Mouse (Mus musculus) small intestine, adult 10 weeks (tissue): ENCODE measurements around the gene Tmem102. TPM values are rescaled to one million over a fixed set of nuclear protein-coding genes. Genes with fewer than 3 reads are reported as not detected.

Experiments used
- polyA plus RNA-seq: library from polyadenylated mRNA; stranded (reverse); fragments of 350-450 nt; fragmentation: Illumina TruSeq; extraction: RNeasy Lipid Tissue Mini Kit (QIAGEN cat#74804); gene quantifications from one replicate; pipeline ENCODE4 v1.2.3, GENCODE M21; 2014; ENCODE audit warnings: low replicate concordance

The Tmem102 gene
- polyA plus RNA-seq = 10.2 TPM

GRCm38 (mm10) chr11:69804972-69805909 lies at the start of gene Tmem102:
Gene Tmem102, minus strand, starts transcription at chr11:69805624.

DNA sequence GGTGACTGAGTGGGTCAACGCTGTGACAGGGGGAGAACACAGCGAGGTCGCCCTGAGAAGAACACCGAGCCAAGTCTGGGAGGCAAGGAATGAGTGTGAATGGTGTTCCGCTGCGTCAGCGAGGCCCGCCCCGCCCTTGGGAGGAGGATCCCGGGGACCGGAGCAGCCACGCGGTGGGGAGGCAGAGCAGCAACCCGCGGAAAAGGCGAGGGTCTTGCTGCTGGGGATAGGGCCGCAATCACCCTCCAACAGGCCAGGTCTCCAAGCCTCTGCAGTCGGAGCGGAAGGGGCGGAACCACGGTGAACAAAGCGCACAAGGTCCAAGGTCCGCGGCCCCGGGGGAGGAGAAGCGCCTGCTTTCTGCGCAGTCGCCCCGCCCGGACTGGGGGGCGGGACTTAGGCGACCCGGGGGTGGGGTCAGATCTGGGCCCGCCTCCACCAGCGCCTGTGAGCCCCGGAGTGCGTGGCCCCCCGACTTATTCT lies 40.8 kb upstream of the Tmem102 start, which contains the start of gene Plscr3:
Plscr3 (plus strand) TSS at position 179 of the 483 bp plus-strand sequence.

DNA sequence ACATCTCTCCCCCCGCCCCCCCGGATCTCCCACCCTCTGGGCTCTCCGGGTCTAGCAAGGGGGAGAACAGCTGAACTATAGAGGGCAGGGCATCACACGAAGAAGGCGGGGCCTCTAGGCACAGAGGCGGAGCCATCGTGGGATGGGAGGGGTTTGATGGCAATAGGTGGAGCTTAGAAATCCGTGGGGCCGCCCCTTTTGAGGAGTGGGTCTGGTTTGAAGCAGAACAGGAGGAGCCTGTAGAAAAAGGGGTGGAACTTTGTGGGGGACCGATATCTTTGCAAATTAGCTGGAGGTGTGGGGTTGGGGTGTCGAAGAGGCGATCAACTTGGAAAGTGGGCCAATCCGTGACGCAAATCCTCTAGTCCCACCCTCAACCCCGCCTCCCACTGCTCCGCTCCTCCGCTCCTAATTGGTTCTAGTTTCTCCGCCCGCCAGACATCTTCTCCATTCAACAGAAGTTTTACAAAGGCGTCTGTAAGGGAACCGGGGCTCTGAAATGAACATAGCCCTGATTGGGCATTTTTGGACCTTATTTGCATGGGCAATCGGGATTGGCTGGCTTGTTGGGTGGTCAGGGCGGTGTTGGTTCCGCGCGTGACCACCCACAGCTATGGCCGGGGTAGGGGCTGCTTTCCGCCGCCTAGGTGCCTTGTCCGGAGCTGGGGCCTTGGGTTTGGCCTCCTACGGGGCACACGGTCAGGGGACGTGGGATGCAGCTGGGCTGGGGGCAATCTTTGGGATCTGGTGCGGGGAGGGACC lies 32.7 kb upstream of the Tmem102 start, which contains the start of gene Tmem256:
Tmem256 (plus strand) TSS at position 563 of the 762 bp plus-strand sequence.

DNA sequence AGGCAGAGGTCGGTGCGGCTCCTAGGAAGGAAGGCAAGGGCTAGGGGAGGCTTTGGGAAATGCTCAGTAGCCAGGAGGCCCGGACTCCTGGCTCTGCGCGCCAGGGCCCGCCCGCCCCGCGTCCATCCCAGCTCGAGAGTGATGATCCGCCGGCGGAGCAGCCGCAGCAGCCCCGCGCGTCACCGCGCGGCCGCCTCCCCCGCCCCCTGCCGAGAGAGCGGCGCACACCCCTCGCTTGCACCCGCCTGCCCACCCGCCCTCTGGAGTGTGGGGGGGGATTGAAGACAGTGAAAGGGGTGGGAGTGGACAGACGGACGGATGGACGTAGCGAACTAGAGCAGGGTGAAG lies 32.2 kb upstream of the Tmem102 start, which contains the start of gene Nlgn2:
Nlgn2 (minus strand) TSS at position 181 of the 348 bp plus-strand sequence.

GRCm38 (mm10) chr11:69822080-69822479 lies 16.7 kb upstream of the Tmem102 start, which contains the start of gene Spem1:
Gene Spem1, minus strand, starts transcription at chr11:69822180.

GRCm38 (mm10) chr11:69818365-69818764 lies 12.9 kb upstream of the Tmem102 start, which contains the start of gene Spem2:
Gene Spem2, minus strand, starts transcription at chr11:69818465.

GRCm38 (mm10) chr11:69815155-69815554 lies 9.7 kb upstream of the Tmem102 start, which contains the start of gene Gm39566:
Gene Gm39566, minus strand, starts transcription at chr11:69815298.

GRCm38 (mm10) chr11:69801379-69801977 lies 3.9 kb downstream of the Tmem102 start, which contains the start of gene Fgf11:
Gene Fgf11, minus strand, starts transcription at chr11:69801857.

GRCm38 (mm10) chr11:69795168-69795982 lies 10.0 kb downstream of the Tmem102 start, which contains the start of gene Chrnb1:
Gene Chrnb1, minus strand, starts transcription at chr11:69795943.

GRCm38 (mm10) chr11:69765221-69766125 lies 40.0 kb downstream of the Tmem102 start, which contains the start of gene Zbtb4:
Gene Zbtb4, plus strand, starts transcription at chr11:69765912.

DNA sequence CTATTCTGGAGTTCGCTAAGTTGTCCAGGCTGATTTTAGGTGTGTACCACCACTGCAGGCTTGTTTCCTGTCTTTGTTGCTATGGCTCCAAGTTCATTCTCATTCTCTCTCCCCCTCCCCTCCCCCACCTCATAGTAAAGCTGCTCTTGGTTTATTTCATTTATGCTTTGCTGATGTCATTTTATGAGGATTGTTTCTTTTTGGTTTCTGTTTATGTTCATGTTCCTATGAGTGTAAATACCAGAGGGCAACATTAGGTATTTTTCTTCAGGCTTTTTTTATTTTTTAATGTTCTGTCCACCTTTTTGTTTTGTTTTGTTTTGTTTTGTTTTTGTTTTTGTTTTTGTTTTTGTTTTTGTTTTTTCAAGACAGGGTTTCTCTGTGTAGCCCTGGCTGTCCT lies 43.6 kb downstream of the Tmem102 start, which contains the start of gene Slc35g3:
Slc35g3 (minus strand) TSS at position 101 of the 400 bp plus-strand sequence.

DNA sequence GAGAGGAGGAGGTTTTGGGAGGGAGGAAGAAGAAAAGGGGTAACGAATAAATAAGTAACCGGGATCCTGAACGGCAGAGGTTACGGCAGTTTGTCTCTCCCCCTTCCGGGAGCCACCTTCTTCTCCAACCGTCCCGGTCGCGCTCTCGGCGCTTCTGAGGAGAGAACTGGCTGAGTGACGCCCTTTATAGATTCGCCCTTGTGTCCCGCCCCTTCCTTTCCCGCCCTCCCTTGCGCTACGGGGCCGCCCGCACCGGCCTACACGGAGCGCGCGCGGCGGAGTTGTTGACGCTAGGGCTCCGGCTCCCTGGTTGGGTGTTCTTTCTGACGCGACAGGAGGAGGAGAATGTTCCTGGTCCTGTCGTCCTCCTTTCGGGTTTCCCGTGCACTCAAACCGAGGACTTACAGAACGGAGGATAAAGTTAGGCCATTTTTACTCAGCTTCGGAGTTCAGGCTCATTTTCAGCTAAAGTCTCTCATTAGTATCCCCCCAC lies 46.9 kb downstream of the Tmem102 start, which contains the start of gene Polr2a:
Polr2a (minus strand) TSS at position 160 of the 493 bp plus-strand sequence.

Other genes starting within 250 kb of the Tmem102 start
- gene Efnb3, start 245.4 kb downstream of the Tmem102 start, polyA plus RNA-seq = not detected
- gene Wrap53, start 225.4 kb downstream of the Tmem102 start, polyA plus RNA-seq = 0.59 TPM
- 2.7 TPM for gene Trp53, start 225.3 kb downstream of the Tmem102 start, polyA plus RNA-seq
- 2.6 TPM for gene Atp1b2, start 199.7 kb downstream of the Tmem102 start, polyA plus RNA-seq
- gene Shbg, start 187.7 kb downstream of the Tmem102 start, polyA plus RNA-seq = not detected
- gene Sat2, start 183.6 kb downstream of the Tmem102 start, polyA plus RNA-seq = 0.97 TPM
- gene Fxr2, start 172.6 kb downstream of the Tmem102 start, polyA plus RNA-seq = 7.3 TPM
- not detected for gene Sox15, start 150.3 kb downstream of the Tmem102 start, polyA plus RNA-seq
- 15.1 TPM for gene Mpdu1, start 143.0 kb downstream of the Tmem102 start, polyA plus RNA-seq
- 1.7 TPM for gene Cd68, start 139.5 kb downstream of the Tmem102 start, polyA plus RNA-seq
- gene Eif4a1, start 133.2 kb downstream of the Tmem102 start, polyA plus RNA-seq = 261 TPM
- gene Senp3, start 123.5 kb downstream of the Tmem102 start, polyA plus RNA-seq = 73.2 TPM
- 26.8 TPM for gene Tnfsf13, start 119.8 kb downstream of the Tmem102 start, polyA plus RNA-seq
- gene Tnfsf12, start 109.8 kb downstream of the Tmem102 start, polyA plus RNA-seq = 0.41 TPM
- 3.9 TPM for gene Tnfsfm13, start 109.5 kb downstream of the Tmem102 start, polyA plus RNA-seq
- 15.6 TPM for gene Polr2a, start 47.0 kb downstream of the Tmem102 start, polyA plus RNA-seq
- gene Slc35g3, start 43.7 kb downstream of the Tmem102 start, polyA plus RNA-seq = not detected
- 8.3 TPM for gene Zbtb4, start 39.7 kb downstream of the Tmem102 start, polyA plus RNA-seq
- gene Chrnb1, start 9.7 kb downstream of the Tmem102 start, polyA plus RNA-seq = 4.4 TPM
- 4.6 TPM for gene Fgf11, start 3.8 kb downstream of the Tmem102 start, polyA plus RNA-seq
- not detected for gene Gm39566, start 9.7 kb upstream of the Tmem102 start, polyA plus RNA-seq
- not detected for gene Spem2, start 12.8 kb upstream of the Tmem102 start, polyA plus RNA-seq
- not detected for gene Spem1, start 16.6 kb upstream of the Tmem102 start, polyA plus RNA-seq
- 0.15 TPM for gene Nlgn2, start 32.2 kb upstream of the Tmem102 start, polyA plus RNA-seq
- gene Tmem256, start 32.9 kb upstream of the Tmem102 start, polyA plus RNA-seq = 4.2 TPM
- gene Plscr3, start 40.8 kb upstream of the Tmem102 start, polyA plus RNA-seq = 0.33 TPM
- gene Tnk1, start 53.1 kb upstream of the Tmem102 start, polyA plus RNA-seq = 5.0 TPM
- gene Tmem95, start 72.4 kb upstream of the Tmem102 start, polyA plus RNA-seq = not detected
- gene Kctd11, start 75.8 kb upstream of the Tmem102 start, polyA plus RNA-seq = 1.4 TPM
- 0.67 TPM for gene Acap1, start 89.9 kb upstream of the Tmem102 start, polyA plus RNA-seq
- 7.0 TPM for gene 2810408A11Rik, start 95.4 kb upstream of the Tmem102 start, polyA plus RNA-seq
- gene Neurl4, start 95.4 kb upstream of the Tmem102 start, polyA plus RNA-seq = 1.6 TPM
- gene Gps2, start 108.3 kb upstream of the Tmem102 start, polyA plus RNA-seq = 10.7 TPM
- 136 TPM for gene Eif5a, start 116.3 kb upstream of the Tmem102 start, polyA plus RNA-seq
- 2.3 TPM for gene Ybx2, start 130.2 kb upstream of the Tmem102 start, polyA plus RNA-seq
- gene Slc2a4, start 142.6 kb upstream of the Tmem102 start, polyA plus RNA-seq = 0.33 TPM
- gene Cldn7, start 159.2 kb upstream of the Tmem102 start, polyA plus RNA-seq = 140 TPM
- gene Ctdnep1, start 175.5 kb upstream of the Tmem102 start, polyA plus RNA-seq = 41.0 TPM
- 3.9 TPM for gene Elp5, start 176.9 kb upstream of the Tmem102 start, polyA plus RNA-seq
- 558 TPM for gene Gabarap, start 185.5 kb upstream of the Tmem102 start, polyA plus RNA-seq
- 14.8 TPM for gene Phf23, start 190.2 kb upstream of the Tmem102 start, polyA plus RNA-seq
- gene Dvl2, start 195.0 kb upstream of the Tmem102 start, polyA plus RNA-seq = not detected
- 4.8 TPM for gene Acadvl, start 209.8 kb upstream of the Tmem102 start, polyA plus RNA-seq
- gene Dlg4, start 211.3 kb upstream of the Tmem102 start, polyA plus RNA-seq = 0.30 TPM
- gene Asgr1, start 248.5 kb upstream of the Tmem102 start, polyA plus RNA-seq = not detected